Mouse (Mus musculus): ENCODE measurements around the gene Dst. TPM values are rescaled to one million over a fixed set of nuclear protein-coding genes. Genes with fewer than 3 reads are reported as not detected.
A peak's percentile ranks its signal among the peaks of the same experiment; 100 is the strongest.

The Dst gene
- total and polyA plus RNA-seq, 3 experiments = 66.7 to 404 (median 334) TPM

GRCm38 (mm10) chr1:33980420-33980819 lies 72.4 kb downstream of the Dst start:
- 83% methylated on average over 12 of the region's 12 CpGs for WGBS
- no peak overlapping the region for H3K9ac ChIP-seq (ENCODE audit: low read depth, low read length)
- no peaks in the 10 kb centered on the region for H3K27me3 ChIP-seq (ENCODE audit: control insufficient read depth, insufficient read depth, low read length)
- no peak overlapping the region for H3K27ac ChIP-seq
- no peak overlapping the region for H3K4me3 ChIP-seq
- no peaks in the 10 kb centered on the region for H3K36me3 ChIP-seq (ENCODE audit: control insufficient read depth, insufficient read depth, low read length)
- TF ChIP-seq EP300 (IDR thresholded peaks at IDR 0.05; ENCODE audit: insufficient read depth, low read depth, low read length) (no peak), CTCF (IDR thresholded peaks at IDR 0.05) (no peak), POLR2A (IDR thresholded peaks at IDR 0.05; ENCODE audit: insufficient read depth, low read depth, low read length) (no peak)
- intact Hi-C loops (cut with DNase I) = no loop called here
- H3K4me1 ChIP-seq (ENCODE audit: control insufficient read depth, insufficient read depth, low read length) = no peaks in the 10 kb centered on the region; the same call in 1 of the 2 replicates
- H3K79me2 ChIP-seq (replicated peaks; ENCODE audit: control insufficient read depth, insufficient read depth, low read length) = no peaks in the 10 kb centered on the region
- no peak for DNase-seq

- H3K9ac ChIP-seq (ENCODE audit: low read depth, low read length) = no peak overlapping the region
- no peaks in the 10 kb centered on the region for H3K79me2 ChIP-seq (replicated peaks; ENCODE audit: control insufficient read depth, insufficient read depth, low read length)
- no peaks in the 10 kb centered on the region for H3K36me3 ChIP-seq (ENCODE audit: control insufficient read depth, insufficient read depth, low read length)
- intact Hi-C loops (cut with DNase I) = no loop called here
- 54% methylated on average over 13 of the region's 13 CpGs for WGBS
- TF ChIP-seq POLR2A (IDR thresholded peaks at IDR 0.05; ENCODE audit: insufficient read depth, low read depth, low read length) = no peak
- no peak for TF ChIP-seq CTCF (IDR thresholded peaks at IDR 0.05)
- no peak for TF ChIP-seq EP300 (IDR thresholded peaks at IDR 0.05; ENCODE audit: insufficient read depth, low read depth, low read length)
- H3K27me3 ChIP-seq (ENCODE audit: control insufficient read depth, insufficient read depth, low read length) = no peaks in the 10 kb centered on the region
- no peak overlapping the region for H3K4me3 ChIP-seq
- no peak for DNase-seq
- H3K4me1 ChIP-seq (ENCODE audit: control insufficient read depth, insufficient read depth, low read length) = no peaks in the 10 kb centered on the region
- H3K27ac ChIP-seq = no peak overlapping the region
These were observed 81.6 kb downstream of the Dst start for GRCm38 (mm10) chr1:33989643-33990042.

- no peak for TF ChIP-seq EP300 (IDR thresholded peaks at IDR 0.05; ENCODE audit: insufficient read depth, low read depth, low read length)
- intact Hi-C loops (cut with DNase I) = no loop called here
- no peaks in the 10 kb centered on the region for H3K27me3 ChIP-seq (ENCODE audit: control insufficient read depth, insufficient read depth, low read length)
- H3K4me3 ChIP-seq = no peak overlapping the region
- no peaks in the 10 kb centered on the region for H3K79me2 ChIP-seq (replicated peaks; ENCODE audit: control insufficient read depth, insufficient read depth, low read length)
- H3K36me3 ChIP-seq (ENCODE audit: control insufficient read depth, insufficient read depth, low read length) = no peaks in the 10 kb centered on the region
- H3K27ac ChIP-seq = no peak overlapping the region
- H3K9ac ChIP-seq (ENCODE audit: low read depth, low read length) = no peak overlapping the region
- no peaks in the 10 kb centered on the region for H3K4me1 ChIP-seq (ENCODE audit: control insufficient read depth, insufficient read depth, low read length)
- DNase-seq = no peak
- 69% methylated on average over 6 of the region's 6 CpGs for WGBS
These were observed 83.0 kb downstream of the Dst start for GRCm38 (mm10) chr1:33991067-33991466.

- Histone ChIP-seq H3K4me1 (ENCODE audit: control insufficient read depth, insufficient read depth, low read length) (no peaks in the 10 kb centered on the region), H3K9ac (ENCODE audit: low read depth, low read length) (no peak overlapping the region), H3K4me3 (no peak overlapping the region), H3K27ac (no peak overlapping the region), H3K36me3 (ENCODE audit: control insufficient read depth, insufficient read depth, low read length) (no peaks in the 10 kb centered on the region), H3K79me2 (replicated peaks; ENCODE audit: control insufficient read depth, insufficient read depth, low read length) (no peaks in the 10 kb centered on the region), H3K27me3 (ENCODE audit: control insufficient read depth, insufficient read depth, low read length) (no peaks in the 10 kb centered on the region)
- WGBS = 76% methylated on average over 11 of the region's 11 CpGs
- intact Hi-C loops (cut with DNase I) = no loop called here
- DNase-seq = no peak
- TF ChIP-seq CTCF (IDR thresholded peaks at IDR 0.05) = no peak
- TF ChIP-seq EP300 (IDR thresholded peaks at IDR 0.05; ENCODE audit: insufficient read depth, low read depth, low read length) = no peak
- TF ChIP-seq POLR2A (IDR thresholded peaks at IDR 0.05; ENCODE audit: insufficient read depth, low read depth, low read length) = no peak
These were observed 84.8 kb downstream of the Dst start for GRCm38 (mm10) chr1:33992810-33993209.

GRCm38 (mm10) chr1:33994201-33994600 lies 86.2 kb downstream of the Dst start:
- intact Hi-C loops (cut with DNase I) = no loop called here
- Histone ChIP-seq H3K27me3 (ENCODE audit: control insufficient read depth, insufficient read depth, low read length) (no peaks in the 10 kb centered on the region), H3K79me2 (replicated peaks; ENCODE audit: control insufficient read depth, insufficient read depth, low read length) (no peaks in the 10 kb centered on the region), H3K27ac (no peak overlapping the region), H3K4me3 (no peak overlapping the region), H3K36me3 (ENCODE audit: control insufficient read depth, insufficient read depth, low read length) (no peaks in the 10 kb centered on the region), H3K9ac (ENCODE audit: low read depth, low read length) (no peak overlapping the region), H3K4me1 (ENCODE audit: control insufficient read depth, insufficient read depth, low read length) (no peaks in the 10 kb centered on the region)
- DNase-seq = peak in 1 of 2 experiments; percentile 17
- no peak for TF ChIP-seq CTCF (IDR thresholded peaks at IDR 0.05)
- no peak for TF ChIP-seq POLR2A (IDR thresholded peaks at IDR 0.05; ENCODE audit: insufficient read depth, low read depth, low read length)
- no peak for TF ChIP-seq EP300 (IDR thresholded peaks at IDR 0.05; ENCODE audit: insufficient read depth, low read depth, low read length)
- WGBS = 55% methylated on average over 9 of the region's 9 CpGs

GRCm38 (mm10) chr1:33995386-33995785 lies 87.4 kb downstream of the Dst start:
- H3K4me1 ChIP-seq (ENCODE audit: control insufficient read depth, insufficient read depth, low read length) = no peaks in the 10 kb centered on the region
- H3K27me3 ChIP-seq (ENCODE audit: control insufficient read depth, insufficient read depth, low read length) = no peaks in the 10 kb centered on the region
- no peaks in the 10 kb centered on the region for H3K36me3 ChIP-seq (ENCODE audit: control insufficient read depth, insufficient read depth, low read length)
- no peak for TF ChIP-seq CTCF (IDR thresholded peaks at IDR 0.05)
- no peak for TF ChIP-seq EP300 (IDR thresholded peaks at IDR 0.05; ENCODE audit: insufficient read depth, low read depth, low read length)
- no peak for TF ChIP-seq POLR2A (IDR thresholded peaks at IDR 0.05; ENCODE audit: insufficient read depth, low read depth, low read length)
- no peak overlapping the region for H3K27ac ChIP-seq
- 90% methylated on average over 6 of the region's 6 CpGs for WGBS
- H3K4me3 ChIP-seq = no peak overlapping the region
- DNase-seq = no peak
- intact Hi-C loops (cut with DNase I) = no loop called here
- no peak overlapping the region for H3K9ac ChIP-seq (ENCODE audit: low read depth, low read length)
- H3K79me2 ChIP-seq (replicated peaks; ENCODE audit: control insufficient read depth, insufficient read depth, low read length) = no peaks in the 10 kb centered on the region
